Mouse (Mus musculus): ENCODE measurements at regions not wholly inside any gene's neighbourhood (a gene's known extent, or its start where the extent isn't known, plus 50 kb on each side); places are given as distances from the start of the nearest gene placed in this dataset.

DNA sequence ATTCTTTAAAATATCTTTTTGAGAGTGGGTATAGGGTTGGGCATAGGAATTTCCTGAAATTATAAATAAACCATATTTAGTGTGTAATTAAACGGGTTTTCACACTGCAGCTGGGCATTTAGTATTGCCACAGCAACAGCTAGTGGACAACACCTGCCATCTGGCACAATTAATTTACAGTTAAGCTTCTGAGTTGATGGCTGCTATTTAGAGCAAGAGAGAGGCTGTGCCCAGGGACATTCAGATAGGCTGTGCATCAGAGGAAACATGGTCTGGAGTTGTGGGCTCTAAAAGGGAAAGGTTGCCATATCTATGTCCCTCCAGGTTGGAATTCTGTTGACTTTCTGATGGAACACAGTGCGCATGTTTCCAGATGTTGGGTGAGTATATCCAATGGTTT is 227.1 kb downstream of the Pth2r start:
- no peak overlapping the region for H3K9ac ChIP-seq
- ATAC-seq (ENCODE audit: extremely low read depth, insufficient number of reproducible peaks, low FRiP score, low TSS enrichment), result no peak
- H3K4me2 ChIP-seq, result no peak overlapping the region
- 71% methylated on average over 2 of the region's 2 CpGs for WGBS
- H3K27me3 ChIP-seq (replicated peaks), result no peaks in the 10 kb centered on the region
- H3K4me1 ChIP-seq, result no peaks in the 10 kb centered on the region
- H3K4me3 ChIP-seq, result no peak overlapping the region
- no peaks in the 10 kb centered on the region for H3K36me3 ChIP-seq
- H3K9me3 ChIP-seq, result no peaks in the 10 kb centered on the region
- H3K27ac ChIP-seq (replicated peaks), result no peak overlapping the region

DNA sequence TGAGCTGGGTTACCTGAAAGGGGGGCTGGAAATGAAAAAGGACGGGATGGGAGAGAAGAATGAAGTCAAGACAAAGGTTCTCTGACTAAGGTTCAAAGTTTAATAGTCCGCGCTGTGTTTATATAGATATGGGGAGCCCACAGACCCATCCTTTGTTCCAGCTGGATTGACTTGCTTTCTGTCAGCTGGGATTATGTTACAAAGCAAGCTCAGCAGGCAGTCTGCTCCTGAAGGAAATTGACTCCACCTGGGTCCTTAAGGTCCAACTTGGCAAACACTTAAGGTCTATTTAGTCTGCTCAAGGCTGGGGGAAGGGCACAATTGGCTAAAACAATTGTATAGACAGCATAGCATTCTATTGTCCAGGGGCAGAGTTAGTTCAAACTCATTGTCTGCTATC is 253.8 kb downstream of the Pth2r start:
- H3K36me3 ChIP-seq, result no peaks in the 10 kb centered on the region
- no peaks in the 10 kb centered on the region for H3K4me1 ChIP-seq
- no peak for ATAC-seq (ENCODE audit: extremely low read depth, insufficient number of reproducible peaks, low FRiP score, low TSS enrichment)
- H3K27ac ChIP-seq (replicated peaks), result no peak overlapping the region
- H3K4me3 ChIP-seq, result no peak overlapping the region
- no peak overlapping the region for H3K4me2 ChIP-seq
- no peaks in the 10 kb centered on the region for H3K27me3 ChIP-seq (replicated peaks)
- H3K9me3 ChIP-seq, result no peaks in the 10 kb centered on the region
- H3K9ac ChIP-seq, result no peak overlapping the region
- WGBS, result 74% methylated on average over 3 of the region's 3 CpGs

DNA sequence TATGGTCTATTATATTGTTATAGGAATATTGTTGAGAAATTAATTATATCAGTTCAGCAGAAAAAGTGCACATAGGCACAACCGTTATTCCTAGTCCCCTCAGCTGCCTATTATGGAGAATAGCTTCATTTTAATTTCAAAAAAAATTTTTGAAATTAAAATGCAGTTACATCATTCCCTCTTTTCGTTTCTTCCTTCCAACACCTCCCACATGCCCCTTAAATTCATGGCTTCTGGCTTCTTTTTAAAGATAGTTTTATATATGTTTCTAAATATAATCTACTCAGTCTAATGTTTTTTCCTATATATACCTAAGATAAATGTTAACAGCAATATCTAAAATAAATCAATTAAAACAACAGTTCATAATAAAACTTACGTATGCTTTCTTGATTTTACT is 256.7 kb downstream of the Pth2r start:
- Histone ChIP-seq H3K9ac (no peak overlapping the region), H3K9me3 (no peaks in the 10 kb centered on the region), H3K4me1 (no peaks in the 10 kb centered on the region), H3K4me3 (no peak overlapping the region), H3K27ac (replicated peaks) (no peak overlapping the region), H3K27me3 (replicated peaks) (no peaks in the 10 kb centered on the region), H3K4me2 (no peak overlapping the region), H3K36me3 (no peaks in the 10 kb centered on the region)
- 70% methylated on average over 3 of the region's 3 CpGs for WGBS
- no peak for ATAC-seq (ENCODE audit: extremely low read depth, insufficient number of reproducible peaks, low FRiP score, low TSS enrichment)

- 82% methylated on average over 5 of the region's 5 CpGs for WGBS
- no peak overlapping the region for H3K27ac ChIP-seq (replicated peaks)
- no peaks in the 10 kb centered on the region for H3K36me3 ChIP-seq
- H3K27me3 ChIP-seq (replicated peaks), result no peaks in the 10 kb centered on the region
- H3K4me1 ChIP-seq, result no peaks in the 10 kb centered on the region
- no peak overlapping the region for H3K4me3 ChIP-seq
- no peak overlapping the region for H3K4me2 ChIP-seq
- H3K9me3 ChIP-seq, result no peaks in the 10 kb centered on the region
- H3K9ac ChIP-seq, result no peak overlapping the region
- no peak for ATAC-seq (ENCODE audit: extremely low read depth, insufficient number of reproducible peaks, low FRiP score, low TSS enrichment)
These were observed 262.5 kb downstream of the Pth2r start for GRCm38 (mm10) chr1:65544219-65544864.

DNA sequence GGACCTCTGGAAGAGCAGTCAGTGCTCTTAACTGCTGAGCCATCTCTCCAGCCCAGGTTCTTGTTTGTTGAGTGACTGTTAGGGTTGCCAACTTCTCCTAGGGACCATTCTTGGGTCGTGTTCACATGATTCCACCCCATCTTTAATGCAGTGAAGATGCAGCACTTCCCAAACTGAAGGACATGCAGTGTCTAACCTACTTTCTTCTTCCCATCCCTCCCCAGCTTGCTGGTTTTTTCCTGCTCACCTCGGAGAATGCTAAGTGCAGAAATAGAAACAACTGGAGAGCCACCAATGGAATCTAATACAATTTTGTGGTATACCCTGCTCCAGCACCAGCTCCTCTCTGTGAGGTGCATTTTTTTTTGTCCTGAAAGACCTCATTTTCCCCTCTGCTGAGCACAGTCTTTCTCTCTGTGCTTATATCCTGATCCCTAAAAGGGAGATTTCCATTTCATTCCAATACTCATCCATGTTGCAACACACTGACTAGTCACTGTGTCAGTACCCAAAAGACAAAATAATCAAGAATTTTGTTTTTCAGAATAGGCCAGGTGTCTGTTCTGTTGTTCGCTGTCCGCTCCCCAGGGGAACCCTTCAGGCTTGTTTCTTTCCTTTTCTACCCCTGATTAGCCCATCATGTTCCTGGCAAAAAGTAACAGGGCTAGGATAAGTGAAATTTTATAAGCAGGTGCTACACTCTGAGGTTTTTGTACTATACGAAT is 263.6 kb downstream of the Pth2r start:
- Histone ChIP-seq H3K36me3 (no peaks in the 10 kb centered on the region), H3K4me3 (no peak overlapping the region), H3K9ac (no peak overlapping the region), H3K27me3 (replicated peaks) (no peaks in the 10 kb centered on the region), H3K27ac (replicated peaks) (no peak overlapping the region), H3K9me3 (no peaks in the 10 kb centered on the region), H3K4me2 (no peak overlapping the region), H3K4me1 (no peaks in the 10 kb centered on the region)
- no peak for ATAC-seq (ENCODE audit: extremely low read depth, insufficient number of reproducible peaks, low FRiP score, low TSS enrichment)
- WGBS, result 63% methylated on average over 5 of the region's 5 CpGs

- Histone ChIP-seq H3K4me2 (no peak overlapping the region), H3K27ac (replicated peaks) (no peak overlapping the region), H3K9me3 (no peaks in the 10 kb centered on the region), H3K4me1 (no peaks in the 10 kb centered on the region), H3K9ac (no peak overlapping the region), H3K36me3 (no peaks in the 10 kb centered on the region), H3K27me3 (replicated peaks) (no peaks in the 10 kb centered on the region), H3K4me3 (no peak overlapping the region)
- WGBS, result 63% methylated on average over 4 of the region's 4 CpGs
- no peak for ATAC-seq (ENCODE audit: extremely low read depth, insufficient number of reproducible peaks, low FRiP score, low TSS enrichment)
These were observed 267.0 kb downstream of the Pth2r start for GRCm38 (mm10) chr1:65548830-65549229.

GRCm38 (mm10) chr1:65587402-65587801 is 305.5 kb downstream of the Pth2r start:
- Histone ChIP-seq H3K4me3 (no peak overlapping the region), H3K4me1 (no peaks in the 10 kb centered on the region), H3K9me3 (peaks cover 9% of the 10 kb centered on the region; the same call in 1 of the 2 replicates), H3K4me2 (no peak overlapping the region), H3K27me3 (replicated peaks) (no peaks in the 10 kb centered on the region), H3K27ac (replicated peaks) (no peak overlapping the region), H3K9ac (no peak overlapping the region), H3K36me3 (no peaks in the 10 kb centered on the region)
- WGBS, result 66% methylated on average over 2 of the region's 2 CpGs
- ATAC-seq (ENCODE audit: extremely low read depth, insufficient number of reproducible peaks, low FRiP score, low TSS enrichment), result no peak

DNA sequence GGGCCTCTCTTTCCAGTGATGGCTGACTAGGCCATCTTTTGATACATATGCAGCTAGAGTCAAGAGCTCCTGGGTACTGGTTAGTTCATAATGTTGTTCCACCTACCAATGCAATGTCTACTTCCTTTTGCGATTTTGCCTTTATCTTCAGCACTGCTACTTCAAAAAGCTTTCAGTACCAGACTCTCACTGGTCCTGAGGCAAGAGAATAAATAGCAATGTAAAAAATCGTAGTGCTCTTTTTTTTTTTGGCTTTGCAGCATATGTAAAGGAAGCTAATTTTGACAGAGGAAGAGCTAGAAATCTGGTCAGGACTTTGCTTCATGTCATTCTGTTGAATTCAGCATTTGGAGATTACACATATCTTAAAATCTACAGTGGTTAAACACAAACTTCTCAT is 291.0 kb upstream of the Crygf start:
- H3K9me3 ChIP-seq, result no peaks in the 10 kb centered on the region
- no peak overlapping the region for H3K27ac ChIP-seq (replicated peaks)
- H3K27me3 ChIP-seq (replicated peaks), result no peaks in the 10 kb centered on the region
- H3K36me3 ChIP-seq, result no peaks in the 10 kb centered on the region
- 62% methylated on average over 2 of the region's 2 CpGs for WGBS
- ATAC-seq (ENCODE audit: extremely low read depth, insufficient number of reproducible peaks, low FRiP score, low TSS enrichment), result no peak
- no peaks in the 10 kb centered on the region for H3K4me1 ChIP-seq
- no peak overlapping the region for H3K4me3 ChIP-seq
- H3K4me2 ChIP-seq, result no peak overlapping the region
- no peak overlapping the region for H3K9ac ChIP-seq

GRCm38 (mm10) chr1:65654460-65654859 is 271.9 kb upstream of the Crygf start:
- H3K27me3 ChIP-seq (replicated peaks), result no peaks in the 10 kb centered on the region
- H3K4me3 ChIP-seq, result no peak overlapping the region
- H3K9me3 ChIP-seq, result no peaks in the 10 kb centered on the region
- H3K4me1 ChIP-seq, result no peaks in the 10 kb centered on the region
- H3K4me2 ChIP-seq, result no peak overlapping the region
- no peak overlapping the region for H3K27ac ChIP-seq (replicated peaks)
- H3K9ac ChIP-seq, result no peak overlapping the region
- H3K36me3 ChIP-seq, result no peaks in the 10 kb centered on the region
- no peak for ATAC-seq (ENCODE audit: extremely low read depth, insufficient number of reproducible peaks, low FRiP score, low TSS enrichment)
- WGBS, result 66% methylated on average over 2 of the region's 2 CpGs

DNA sequence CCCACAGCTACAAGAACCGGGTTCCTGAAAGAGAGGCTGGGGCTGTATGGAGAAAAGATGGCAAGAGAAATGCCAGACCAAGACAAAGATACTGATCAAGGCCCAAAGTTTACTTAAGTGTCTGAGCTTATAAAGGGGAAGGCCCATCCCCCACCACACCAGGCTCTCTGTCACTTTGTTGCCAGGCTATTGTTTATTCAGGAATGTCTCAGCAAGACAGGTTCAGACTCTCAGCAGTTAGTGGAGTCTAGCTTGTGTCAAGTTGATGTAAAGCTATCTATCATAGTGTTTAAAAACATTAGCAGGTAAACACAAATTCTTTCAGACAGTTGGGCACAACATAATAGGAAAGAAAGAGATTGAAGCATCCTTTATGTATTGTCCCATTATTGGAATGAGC is 244.4 kb upstream of the Crygf start:
- H3K9me3 ChIP-seq, result no peaks in the 10 kb centered on the region
- no peaks in the 10 kb centered on the region for H3K27me3 ChIP-seq (replicated peaks)
- no peak overlapping the region for H3K9ac ChIP-seq
- WGBS, result 41% methylated on average over 1 of the region's 1 CpGs
- no peaks in the 10 kb centered on the region for H3K4me1 ChIP-seq
- ATAC-seq (ENCODE audit: extremely low read depth, insufficient number of reproducible peaks, low FRiP score, low TSS enrichment), result no peak
- H3K4me2 ChIP-seq, result no peak overlapping the region
- no peak overlapping the region for H3K4me3 ChIP-seq
- H3K36me3 ChIP-seq, result no peaks in the 10 kb centered on the region
- H3K27ac ChIP-seq (replicated peaks), result no peak overlapping the region

DNA sequence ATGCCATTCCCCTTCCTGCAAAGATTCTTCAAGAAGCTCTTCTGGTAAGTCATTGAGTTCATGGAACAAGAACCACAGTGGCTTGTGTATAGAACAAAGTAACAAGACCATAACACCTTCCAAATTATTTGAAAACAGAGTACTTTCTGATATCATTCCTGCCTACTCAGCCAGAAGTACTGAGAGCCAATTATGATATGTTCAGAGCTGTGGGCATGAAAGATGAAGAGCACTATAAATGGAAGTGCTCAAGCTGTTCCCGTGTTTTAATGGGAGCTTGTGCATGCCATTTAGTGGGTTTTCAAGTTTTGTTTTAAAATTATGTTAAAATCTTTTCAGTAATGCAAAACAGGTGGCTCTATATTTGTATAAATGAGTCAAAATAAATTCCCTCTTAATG is 239.0 kb upstream of the Crygf start:
- Histone ChIP-seq H3K9ac (no peak overlapping the region), H3K4me2 (no peak overlapping the region), H3K9me3 (no peaks in the 10 kb centered on the region), H3K4me3 (no peak overlapping the region), H3K27ac (replicated peaks) (no peak overlapping the region), H3K4me1 (no peaks in the 10 kb centered on the region), H3K27me3 (replicated peaks) (no peaks in the 10 kb centered on the region), H3K36me3 (no peaks in the 10 kb centered on the region)
- ATAC-seq (ENCODE audit: extremely low read depth, insufficient number of reproducible peaks, low FRiP score, low TSS enrichment), result no peak
- WGBS, result 58% methylated on average over 1 of the region's 1 CpGs

- Histone ChIP-seq H3K36me3 (no peaks in the 10 kb centered on the region), H3K27me3 (replicated peaks) (no peaks in the 10 kb centered on the region), H3K4me2 (no peak overlapping the region), H3K4me1 (no peaks in the 10 kb centered on the region), H3K9ac (no peak overlapping the region), H3K9me3 (no peaks in the 10 kb centered on the region), H3K4me3 (no peak overlapping the region), H3K27ac (replicated peaks) (no peak overlapping the region)
- WGBS, result 70% methylated on average over 3 of the region's 3 CpGs
- ATAC-seq (ENCODE audit: extremely low read depth, insufficient number of reproducible peaks, low FRiP score, low TSS enrichment), result no peak
These were observed 196.1 kb upstream of the Crygf start for GRCm38 (mm10) chr1:65730262-65730661.

Measured in heart, embryonic 13.5 days (tissue).